Mouse (Mus musculus): ENCODE results near the gene Eml1. TPM values are rescaled to one million over a fixed set of nuclear protein-coding genes. Genes with fewer than 3 reads are reported as not detected.
A peak's percentile ranks its signal among the peaks of the same experiment; 100 is the strongest.

Eml1 gene
- polyA plus RNA-seq, 1 experiment from 2014 or later, result 55.1 TPM

DNA sequence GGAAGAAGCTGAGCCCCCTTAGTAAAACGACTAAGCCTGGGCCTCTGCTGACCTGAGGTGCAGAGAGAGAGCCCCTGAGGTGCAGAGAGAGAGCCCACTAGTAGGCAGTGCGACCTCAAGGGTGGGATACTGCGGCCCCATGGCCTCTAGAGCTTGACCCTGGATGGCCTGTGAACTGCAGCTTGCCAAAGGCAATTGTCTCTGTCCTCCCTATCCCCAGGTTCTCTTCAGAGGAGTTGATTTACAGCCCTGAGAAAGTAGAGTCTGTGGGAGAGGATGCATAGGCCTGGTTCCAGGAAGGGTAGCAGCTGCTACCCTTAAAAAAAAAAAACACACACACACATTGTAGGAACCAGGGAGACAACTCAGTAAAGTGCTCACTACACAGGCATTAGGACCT, 19.0 kb downstream of the Eml1 start:
- H3K36me3 ChIP-seq (replicated peaks; ENCODE audit: control insufficient read depth, insufficient read depth), result no peaks in the 10 kb centered on the region

GRCm38 (mm10) chr12:108392254-108393044, 21.7 kb downstream of the Eml1 start:
- ATAC-seq (ENCODE audit: low FRiP score) (no peak), DNase-seq (ENCODE audit: low spot score) (no peak)
- Histone ChIP-seq H3K36me3 (replicated peaks; ENCODE audit: control insufficient read depth, insufficient read depth) (no peaks in the 10 kb centered on the region), H3K9ac (no peak overlapping the region), H3K9me3 (ENCODE audit: control insufficient read depth, low read length) (no peaks in the 10 kb centered on the region), H3K4me3 (replicated peaks; ENCODE audit: low read length) (no peak overlapping the region), H3K27ac (no peak overlapping the region), H3K4me1 (replicated peaks; ENCODE audit: control insufficient read depth, insufficient read depth, low read length) (peaks cover 10% of the 10 kb centered on the region), H3K27me3 (ENCODE audit: control insufficient read depth, insufficient read depth, low read length) (no peaks in the 10 kb centered on the region), H3K4me2 (replicated peaks) (no peak overlapping the region)
- 72% methylated on average over 12 of the region's 12 CpGs for WGBS

More for the DNA sequence above, 19.0 kb downstream of the Eml1 start:
- H3K9ac ChIP-seq, result no peak overlapping the region
- H3K4me1 ChIP-seq (replicated peaks; ENCODE audit: control insufficient read depth, insufficient read depth, low read length), result peaks cover 7% of the 10 kb centered on the region; the same call in 1 of the 2 replicates
- H3K27ac ChIP-seq, result no peak overlapping the region
- no peak for DNase-seq (ENCODE audit: low spot score)
- WGBS, result 27% methylated on average over 3 of the region's 3 CpGs
- no peak overlapping the region for H3K4me2 ChIP-seq (replicated peaks)
- H3K27me3 ChIP-seq (ENCODE audit: control insufficient read depth, insufficient read depth, low read length), result no peaks in the 10 kb centered on the region
- H3K4me3 ChIP-seq (replicated peaks; ENCODE audit: low read length), result no peak overlapping the region
- H3K9me3 ChIP-seq (ENCODE audit: control insufficient read depth, low read length), result no peaks in the 10 kb centered on the region
- ATAC-seq (ENCODE audit: low FRiP score), result no peak

DNA sequence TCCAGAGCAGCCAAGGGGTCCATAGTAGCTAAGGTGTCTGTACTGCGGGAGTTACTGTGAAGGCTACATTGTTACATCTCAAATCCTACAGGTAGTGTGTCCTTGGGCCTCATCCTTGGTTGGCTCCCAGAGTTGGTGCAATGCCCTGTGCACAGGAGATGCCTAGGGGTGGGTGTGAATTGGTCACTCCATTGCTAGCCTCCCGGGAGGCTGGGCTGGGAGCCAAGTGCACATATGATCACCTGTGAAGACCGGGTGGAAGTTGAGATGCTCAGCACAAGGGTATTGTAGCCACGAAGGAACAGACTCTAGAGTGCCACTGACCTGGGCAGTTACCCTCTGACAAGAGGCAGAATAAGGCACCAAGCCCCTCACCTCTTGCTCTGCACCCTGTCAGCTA, 22.3 kb downstream of the Eml1 start:
- WGBS, result 88% methylated on average over 4 of the region's 4 CpGs
- Histone ChIP-seq H3K27ac (no peak overlapping the region), H3K4me2 (replicated peaks) (no peak overlapping the region), H3K9ac (no peak overlapping the region), H3K27me3 (ENCODE audit: control insufficient read depth, insufficient read depth, low read length) (no peaks in the 10 kb centered on the region), H3K4me3 (replicated peaks; ENCODE audit: low read length) (no peak overlapping the region), H3K4me1 (replicated peaks; ENCODE audit: control insufficient read depth, insufficient read depth, low read length) (peaks cover 10% of the 10 kb centered on the region), H3K9me3 (ENCODE audit: control insufficient read depth, low read length) (no peaks in the 10 kb centered on the region), H3K36me3 (replicated peaks; ENCODE audit: control insufficient read depth, insufficient read depth) (no peaks in the 10 kb centered on the region)
- DNase-seq (ENCODE audit: low spot score), result no peak
- ATAC-seq (ENCODE audit: low FRiP score), result no peak

DNA sequence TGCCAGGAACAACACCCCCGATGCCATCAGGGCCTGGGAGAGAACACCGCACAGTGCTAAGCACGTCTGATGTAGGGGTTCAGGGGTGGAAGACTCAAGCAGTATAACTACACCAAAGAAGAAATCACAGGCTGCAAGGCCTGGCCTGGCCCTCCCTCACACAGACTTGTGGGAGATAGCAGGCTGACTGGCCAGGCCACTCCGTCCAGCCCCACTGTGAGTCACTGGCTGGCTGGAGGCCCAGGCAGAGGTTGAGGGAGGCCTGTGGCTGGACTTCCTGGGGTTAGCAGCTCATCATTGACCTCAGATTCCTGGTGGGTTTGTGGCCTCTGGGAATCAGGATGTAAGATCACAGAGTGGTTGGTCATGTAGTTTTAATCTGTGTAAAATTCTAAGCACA, 22.9 kb downstream of the Eml1 start:
- WGBS, result 78% methylated on average over 4 of the region's 4 CpGs
- no peak for DNase-seq (ENCODE audit: low spot score)

GRCm38 (mm10) chr12:108394534-108395284, 24.0 kb downstream of the Eml1 start:
- ATAC-seq (ENCODE audit: low FRiP score), result no peak
- no peak overlapping the region for H3K4me3 ChIP-seq (replicated peaks; ENCODE audit: low read length)

More for the DNA sequence above, 22.9 kb downstream of the Eml1 start:
- Histone ChIP-seq H3K27ac (no peak overlapping the region), H3K4me2 (replicated peaks) (no peak overlapping the region), H3K9me3 (ENCODE audit: control insufficient read depth, low read length) (no peaks in the 10 kb centered on the region), H3K4me1 (replicated peaks; ENCODE audit: control insufficient read depth, insufficient read depth, low read length) (peaks cover 10% of the 10 kb centered on the region), H3K27me3 (ENCODE audit: control insufficient read depth, insufficient read depth, low read length) (no peaks in the 10 kb centered on the region), H3K36me3 (replicated peaks; ENCODE audit: control insufficient read depth, insufficient read depth) (no peaks in the 10 kb centered on the region), H3K9ac (no peak overlapping the region), H3K4me3 (replicated peaks; ENCODE audit: low read length) (no peak overlapping the region)
- ATAC-seq (ENCODE audit: low FRiP score), result no peak

DNA sequence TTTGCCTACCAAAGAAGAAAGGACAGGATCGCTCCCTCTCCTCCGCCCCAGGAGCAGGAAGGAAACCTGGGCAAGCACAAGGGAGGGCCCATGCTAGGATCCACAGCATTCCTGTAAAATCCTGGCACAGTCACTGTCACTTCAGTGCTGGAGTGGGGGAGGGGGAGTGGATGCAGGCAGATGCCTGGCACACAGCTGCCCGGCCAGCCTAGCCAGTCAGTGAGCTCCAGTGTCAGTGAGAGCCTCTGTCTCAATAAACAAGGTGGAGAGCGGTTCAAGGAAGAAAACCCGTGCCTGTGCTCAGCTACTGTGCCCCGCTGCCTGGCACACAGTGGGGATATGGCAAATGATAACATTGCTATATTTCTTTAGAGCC, 24.5 kb downstream of the Eml1 start:
- H3K27ac ChIP-seq, result peak overlapping the region; percentile 76
- H3K4me3 ChIP-seq (replicated peaks; ENCODE audit: low read length), result no peak overlapping the region
- H3K36me3 ChIP-seq (replicated peaks; ENCODE audit: control insufficient read depth, insufficient read depth), result no peaks in the 10 kb centered on the region
- no peak overlapping the region for H3K4me2 ChIP-seq (replicated peaks)
- DNase-seq (ENCODE audit: low spot score) (no peak), ATAC-seq (ENCODE audit: low FRiP score) (no peak)
- H3K9me3 ChIP-seq (ENCODE audit: control insufficient read depth, low read length), result no peaks in the 10 kb centered on the region
- H3K4me1 ChIP-seq (replicated peaks; ENCODE audit: control insufficient read depth, insufficient read depth, low read length), result peaks cover 10% of the 10 kb centered on the region
- no peak overlapping the region for H3K9ac ChIP-seq
- H3K27me3 ChIP-seq (ENCODE audit: control insufficient read depth, insufficient read depth, low read length), result no peaks in the 10 kb centered on the region
- 70% methylated on average over 6 of the region's 6 CpGs for WGBS

More at GRCm38 (mm10) chr12:108394534-108395284, 24.0 kb downstream of the Eml1 start:
- peaks cover 10% of the 10 kb centered on the region for H3K4me1 ChIP-seq (replicated peaks; ENCODE audit: control insufficient read depth, insufficient read depth, low read length)
- no peaks in the 10 kb centered on the region for H3K9me3 ChIP-seq (ENCODE audit: control insufficient read depth, low read length)
- no peaks in the 10 kb centered on the region for H3K36me3 ChIP-seq (replicated peaks; ENCODE audit: control insufficient read depth, insufficient read depth)
- no peak for DNase-seq (ENCODE audit: low spot score)
- H3K9ac ChIP-seq, result no peak overlapping the region
- WGBS, result 89% methylated on average over 17 of the region's 17 CpGs
- H3K27ac ChIP-seq, result peak overlapping the region; percentile 76; the same call in 1 of the 2 replicates
- no peaks in the 10 kb centered on the region for H3K27me3 ChIP-seq (ENCODE audit: control insufficient read depth, insufficient read depth, low read length)
- no peak overlapping the region for H3K4me2 ChIP-seq (replicated peaks)

- H3K4me3 ChIP-seq (replicated peaks; ENCODE audit: low read length), result no peak overlapping the region
- no peak overlapping the region for H3K4me2 ChIP-seq (replicated peaks)
These were observed 25.6 kb downstream of the Eml1 start for GRCm38 (mm10) chr12:108396081-108396947.

DNA sequence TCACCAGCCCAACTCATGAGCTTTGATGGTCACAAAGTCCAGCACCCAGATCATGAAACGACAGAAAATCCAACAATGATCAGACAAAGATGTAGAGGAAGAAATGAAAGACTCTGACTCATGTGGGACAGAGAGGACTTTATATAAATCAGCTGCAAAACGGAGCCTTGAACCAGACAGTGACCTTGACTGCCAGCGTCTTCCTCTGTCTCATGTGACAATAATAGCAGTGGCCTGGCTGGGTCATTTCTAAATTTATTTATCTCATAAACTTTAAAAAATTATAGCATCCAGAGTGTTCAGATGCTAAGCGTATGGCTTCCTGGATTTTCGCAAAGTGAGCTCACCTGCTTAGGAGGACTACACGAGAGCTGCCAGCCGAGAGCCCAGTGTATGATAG, 27.9 kb downstream of the Eml1 start:
- H3K4me3 ChIP-seq (replicated peaks; ENCODE audit: low read length), result no peak overlapping the region
- 92% methylated on average over 7 of the region's 7 CpGs for WGBS
- no peaks in the 10 kb centered on the region for H3K27me3 ChIP-seq (ENCODE audit: control insufficient read depth, insufficient read depth, low read length)
- H3K27ac ChIP-seq, result no peak overlapping the region
- no peaks in the 10 kb centered on the region for H3K9me3 ChIP-seq (ENCODE audit: control insufficient read depth, low read length)
- no peak overlapping the region for H3K4me2 ChIP-seq (replicated peaks)
- DNase-seq (ENCODE audit: low spot score), result no peak
- no peak for ATAC-seq (ENCODE audit: low FRiP score)
- H3K36me3 ChIP-seq (replicated peaks; ENCODE audit: control insufficient read depth, insufficient read depth), result no peaks in the 10 kb centered on the region
- H3K4me1 ChIP-seq (replicated peaks; ENCODE audit: control insufficient read depth, insufficient read depth, low read length), result peaks cover 10% of the 10 kb centered on the region
- no peak overlapping the region for H3K9ac ChIP-seq

More at GRCm38 (mm10) chr12:108396081-108396947, 25.6 kb downstream of the Eml1 start:
- DNase-seq (ENCODE audit: low spot score), result peak; percentile 86
- 54% methylated on average over 11 of the region's 11 CpGs for WGBS
- peak overlapping the region; percentile 76 for H3K27ac ChIP-seq
- no peaks in the 10 kb centered on the region for H3K36me3 ChIP-seq (replicated peaks; ENCODE audit: control insufficient read depth, insufficient read depth)
- no peaks in the 10 kb centered on the region for H3K27me3 ChIP-seq (ENCODE audit: control insufficient read depth, insufficient read depth, low read length)
- H3K9me3 ChIP-seq (ENCODE audit: control insufficient read depth, low read length), result no peaks in the 10 kb centered on the region
- no peak overlapping the region for H3K9ac ChIP-seq
- ATAC-seq (ENCODE audit: low FRiP score), result peak; percentile 92
- H3K4me1 ChIP-seq (replicated peaks; ENCODE audit: control insufficient read depth, insufficient read depth, low read length), result peaks cover 10% of the 10 kb centered on the region

DNA sequence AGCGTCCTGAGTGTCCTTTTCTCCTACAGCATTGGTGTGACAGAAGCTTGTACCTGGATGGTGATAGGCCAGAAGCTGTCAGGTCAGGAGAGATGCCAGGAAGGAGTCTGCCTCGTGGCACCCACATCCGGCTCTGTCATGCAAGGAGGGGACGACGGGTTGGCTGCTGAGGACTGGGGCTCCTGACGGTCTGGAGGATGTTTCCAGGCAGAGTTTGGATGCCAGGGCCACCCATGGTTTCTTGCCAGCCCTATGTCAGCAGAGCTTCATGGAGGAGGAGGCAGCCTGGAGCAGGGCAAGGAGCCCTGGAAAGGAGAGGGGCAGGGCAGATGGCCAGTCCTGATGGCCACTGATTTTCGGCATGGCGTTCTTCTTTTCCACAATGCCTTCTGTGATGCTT, 28.4 kb downstream of the Eml1 start:
- WGBS, result 88% methylated on average over 8 of the region's 8 CpGs
- Histone ChIP-seq H3K9ac (no peak overlapping the region), H3K9me3 (ENCODE audit: control insufficient read depth, low read length) (no peaks in the 10 kb centered on the region), H3K27me3 (ENCODE audit: control insufficient read depth, insufficient read depth, low read length) (no peaks in the 10 kb centered on the region), H3K4me3 (replicated peaks; ENCODE audit: low read length) (no peak overlapping the region), H3K36me3 (replicated peaks; ENCODE audit: control insufficient read depth, insufficient read depth) (no peaks in the 10 kb centered on the region), H3K4me1 (replicated peaks; ENCODE audit: control insufficient read depth, insufficient read depth, low read length) (peaks cover 10% of the 10 kb centered on the region), H3K4me2 (replicated peaks) (no peak overlapping the region), H3K27ac (no peak overlapping the region)
- DNase-seq (ENCODE audit: low spot score), result no peak
- no peak for ATAC-seq (ENCODE audit: low FRiP score)
